Mouse (Mus musculus): ENCODE data around the gene Galnt10. TPM values are rescaled to one million over a fixed set of nuclear protein-coding genes. Genes with fewer than 3 reads are reported as not detected.
A peak's percentile ranks its signal among the peaks of the same experiment; 100 is the strongest.

Galnt10 gene
- total RNA-seq, 1 experiment: 13.5 TPM

DNA sequence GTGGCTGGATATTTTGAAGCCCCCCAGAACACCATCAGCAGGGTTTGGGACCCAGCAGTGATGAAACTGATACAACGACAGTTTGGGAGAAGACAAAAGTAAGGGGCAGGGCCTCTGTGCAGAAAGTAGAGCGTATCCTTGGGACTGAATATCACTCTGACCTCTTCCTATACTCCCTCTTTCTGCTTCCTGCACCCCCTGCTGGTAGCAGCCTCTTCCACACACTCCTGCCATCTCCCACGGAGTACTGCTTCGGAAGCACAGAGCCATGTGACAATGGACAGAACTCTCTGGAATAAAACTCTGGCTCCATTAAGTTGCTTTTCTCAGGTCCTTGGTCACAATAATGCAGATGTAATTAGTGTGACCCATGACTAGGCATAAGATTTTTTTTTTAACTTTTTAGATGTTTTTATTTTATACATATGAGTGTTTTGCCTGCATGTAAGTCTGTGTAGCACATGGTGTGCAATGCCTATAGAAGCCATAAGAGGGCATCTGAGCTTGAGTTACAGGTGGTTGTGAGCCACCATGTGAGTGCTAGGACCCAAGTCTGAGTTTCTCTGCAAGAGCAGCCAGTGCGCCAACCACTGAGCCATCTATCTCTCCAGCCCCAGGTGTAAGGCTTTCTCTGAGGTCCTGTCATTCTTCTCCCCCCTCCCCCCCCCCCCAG lies 79.7 kb downstream of the Galnt10 start:
- no peak for TF ChIP-seq CHD2 (IDR thresholded peaks at IDR 0.05; ENCODE audit: low read depth, low read length)
- TF ChIP-seq ZC3H11A (IDR thresholded peaks at IDR 0.05; ENCODE audit: borderline replicate concordance, low read depth, low read length): no peak
- TF ChIP-seq MAFK (IDR thresholded peaks at IDR 0.05; ENCODE audit: insufficient read depth, low read depth, low read length): no peak
- TF ChIP-seq HCFC1 (IDR thresholded peaks at IDR 0.05; ENCODE audit: borderline replicate concordance, insufficient read depth, low read length): no peak
- no peak for TF ChIP-seq ZNF384 (IDR thresholded peaks at IDR 0.05; ENCODE audit: low read depth, low read length)
- Histone ChIP-seq H3K27ac (ENCODE audit: insufficient read depth, low read depth, low read length, poor library complexity, severe bottlenecking) (no peak overlapping the region), H3K9me3 (ENCODE audit: control insufficient read depth, insufficient read depth, low read depth, low read length) (no peaks in the 10 kb centered on the region), H3K4me1 (ENCODE audit: control insufficient read depth in 2 of 2, insufficient read depth in 2 of 2, low read length in 2 of 2, poor library complexity in 1 of 2) (peaks cover 0 to 18% of the 10 kb centered on the region in 2 experiments; a peak in 2 of 4 replicates), H3K9ac (ENCODE audit: insufficient read depth, low read depth, low read length, poor library complexity, severe bottlenecking) (no peak overlapping the region), H3K36me3 (ENCODE audit: control insufficient read depth, insufficient read depth, low read length, poor library complexity, severe bottlenecking) (peaks cover 2% of the 10 kb centered on the region; the same call in 1 of the 2 replicates), H3K4me3 (ENCODE audit: insufficient read depth in 1 of 2, low read depth in 1 of 2, low read length in 2 of 2, poor library complexity in 1 of 2, severe bottlenecking in 1 of 2) (no peak overlapping the region)
- peak; percentile 25 for DNase-seq (ENCODE audit: low read depth, low spot score)
- in situ Hi-C loops (cut with MboI; ENCODE audit: low sequenced_read_pairs in 2 of 2, unreplicated experiment in 2 of 2): no loop called here

DNA sequence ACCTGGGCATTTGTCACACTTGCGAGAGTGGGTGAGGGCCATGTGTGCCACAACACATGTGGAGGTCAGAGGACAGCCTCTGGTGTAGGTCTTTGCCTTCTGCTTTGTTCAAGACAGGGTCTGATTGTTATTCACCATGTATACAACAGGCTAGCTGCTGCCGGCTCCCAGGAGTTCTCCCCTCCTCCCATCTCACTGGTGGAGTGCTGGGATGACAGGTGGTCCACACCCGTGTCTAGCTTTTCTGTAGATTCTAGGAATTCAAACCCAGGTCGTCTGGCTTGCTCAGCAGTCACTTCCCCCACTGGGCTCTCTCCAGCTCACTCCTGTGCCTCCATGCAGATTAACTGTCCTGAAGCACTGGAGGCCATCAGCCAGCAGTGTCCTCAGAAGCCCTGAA lies 80.7 kb downstream of the Galnt10 start:
- H3K4me3 ChIP-seq (ENCODE audit: insufficient read depth in 1 of 2, low read depth in 1 of 2, low read length in 2 of 2, poor library complexity in 1 of 2, severe bottlenecking in 1 of 2): no peak overlapping the region
- no peak overlapping the region for H3K9ac ChIP-seq (ENCODE audit: insufficient read depth, low read depth, low read length, poor library complexity, severe bottlenecking)
- TF ChIP-seq ZNF384 (IDR thresholded peaks at IDR 0.05; ENCODE audit: low read depth, low read length) (no peak), ZC3H11A (IDR thresholded peaks at IDR 0.05; ENCODE audit: borderline replicate concordance, low read depth, low read length) (no peak), MAFK (IDR thresholded peaks at IDR 0.05; ENCODE audit: insufficient read depth, low read depth, low read length) (no peak), HCFC1 (IDR thresholded peaks at IDR 0.05; ENCODE audit: borderline replicate concordance, insufficient read depth, low read length) (no peak)
- no peak overlapping the region for H3K27ac ChIP-seq (ENCODE audit: insufficient read depth, low read depth, low read length, poor library complexity, severe bottlenecking)
- peaks cover 0 to 16% of the 10 kb centered on the region in 2 experiments; a peak in 2 of 4 replicates for H3K4me1 ChIP-seq (ENCODE audit: control insufficient read depth in 2 of 2, insufficient read depth in 2 of 2, low read length in 2 of 2, poor library complexity in 1 of 2)
- peaks cover 3% of the 10 kb centered on the region; the same call in 1 of the 2 replicates for H3K36me3 ChIP-seq (ENCODE audit: control insufficient read depth, insufficient read depth, low read length, poor library complexity, severe bottlenecking)
- in situ Hi-C loops (cut with MboI; ENCODE audit: low sequenced_read_pairs in 2 of 2, unreplicated experiment in 2 of 2): no loop called here
- DNase-seq (ENCODE audit: low read depth, low spot score): no peak
- H3K9me3 ChIP-seq (ENCODE audit: control insufficient read depth, insufficient read depth, low read depth, low read length): no peaks in the 10 kb centered on the region

DNA sequence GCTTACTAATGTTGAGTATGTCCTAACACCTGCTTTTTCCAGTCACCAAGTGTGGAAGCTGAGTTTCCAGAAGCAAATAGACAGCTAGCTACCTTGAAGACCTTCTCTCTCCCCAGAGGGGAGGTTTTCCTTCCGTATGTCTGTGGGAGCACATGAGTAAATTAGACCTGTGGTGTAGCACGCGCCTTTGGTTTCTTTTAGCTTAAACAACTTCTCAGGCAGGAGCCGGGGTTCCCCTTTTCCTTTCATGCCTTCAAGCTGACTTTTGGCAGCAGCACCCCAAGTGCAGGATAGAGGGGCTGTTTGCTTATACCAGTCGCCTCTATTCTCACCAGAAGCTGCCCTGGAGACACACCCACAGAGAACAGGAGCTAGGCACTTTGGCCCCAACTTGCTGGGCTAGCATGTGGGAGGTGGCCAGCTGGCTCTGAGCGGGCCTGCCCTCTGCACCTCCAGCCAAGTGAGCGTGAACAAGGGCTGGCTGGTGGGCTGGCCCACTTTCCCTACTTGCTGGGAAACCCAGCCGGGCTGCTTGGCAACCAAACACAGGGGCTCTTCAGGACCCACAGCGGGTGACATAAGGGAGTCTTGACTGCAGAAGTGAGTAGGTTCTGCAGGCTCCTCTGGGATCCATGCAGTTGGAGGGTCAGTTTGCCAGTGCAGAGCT lies 82.2 kb downstream of the Galnt10 start:
- no peak overlapping the region for H3K4me3 ChIP-seq (ENCODE audit: insufficient read depth in 1 of 2, low read depth in 1 of 2, low read length in 2 of 2, poor library complexity in 1 of 2, severe bottlenecking in 1 of 2)
- in situ Hi-C loops (cut with MboI; ENCODE audit: low sequenced_read_pairs in 2 of 2, unreplicated experiment in 2 of 2): no loop called here
- peaks cover 0 to 14% of the 10 kb centered on the region in 2 experiments; a peak in 2 of 4 replicates for H3K4me1 ChIP-seq (ENCODE audit: control insufficient read depth in 2 of 2, insufficient read depth in 2 of 2, low read length in 2 of 2, poor library complexity in 1 of 2)
- H3K36me3 ChIP-seq (ENCODE audit: control insufficient read depth, insufficient read depth, low read length, poor library complexity, severe bottlenecking): peaks cover 3% of the 10 kb centered on the region; the same call in 1 of the 2 replicates
- no peak overlapping the region for H3K9ac ChIP-seq (ENCODE audit: insufficient read depth, low read depth, low read length, poor library complexity, severe bottlenecking)
- H3K27ac ChIP-seq (ENCODE audit: insufficient read depth, low read depth, low read length, poor library complexity, severe bottlenecking): no peak overlapping the region
- DNase-seq (ENCODE audit: low read depth, low spot score): no peak
- no peak for TF ChIP-seq MAFK (IDR thresholded peaks at IDR 0.05; ENCODE audit: insufficient read depth, low read depth, low read length)
- TF ChIP-seq ZNF384 (IDR thresholded peaks at IDR 0.05; ENCODE audit: low read depth, low read length): no peak
- no peak for TF ChIP-seq HCFC1 (IDR thresholded peaks at IDR 0.05; ENCODE audit: borderline replicate concordance, insufficient read depth, low read length)
- no peak for TF ChIP-seq ZC3H11A (IDR thresholded peaks at IDR 0.05; ENCODE audit: borderline replicate concordance, low read depth, low read length)
- no peak for TF ChIP-seq CHD2 (IDR thresholded peaks at IDR 0.05; ENCODE audit: low read depth, low read length)
- no peaks in the 10 kb centered on the region for H3K9me3 ChIP-seq (ENCODE audit: control insufficient read depth, insufficient read depth, low read depth, low read length)

DNA sequence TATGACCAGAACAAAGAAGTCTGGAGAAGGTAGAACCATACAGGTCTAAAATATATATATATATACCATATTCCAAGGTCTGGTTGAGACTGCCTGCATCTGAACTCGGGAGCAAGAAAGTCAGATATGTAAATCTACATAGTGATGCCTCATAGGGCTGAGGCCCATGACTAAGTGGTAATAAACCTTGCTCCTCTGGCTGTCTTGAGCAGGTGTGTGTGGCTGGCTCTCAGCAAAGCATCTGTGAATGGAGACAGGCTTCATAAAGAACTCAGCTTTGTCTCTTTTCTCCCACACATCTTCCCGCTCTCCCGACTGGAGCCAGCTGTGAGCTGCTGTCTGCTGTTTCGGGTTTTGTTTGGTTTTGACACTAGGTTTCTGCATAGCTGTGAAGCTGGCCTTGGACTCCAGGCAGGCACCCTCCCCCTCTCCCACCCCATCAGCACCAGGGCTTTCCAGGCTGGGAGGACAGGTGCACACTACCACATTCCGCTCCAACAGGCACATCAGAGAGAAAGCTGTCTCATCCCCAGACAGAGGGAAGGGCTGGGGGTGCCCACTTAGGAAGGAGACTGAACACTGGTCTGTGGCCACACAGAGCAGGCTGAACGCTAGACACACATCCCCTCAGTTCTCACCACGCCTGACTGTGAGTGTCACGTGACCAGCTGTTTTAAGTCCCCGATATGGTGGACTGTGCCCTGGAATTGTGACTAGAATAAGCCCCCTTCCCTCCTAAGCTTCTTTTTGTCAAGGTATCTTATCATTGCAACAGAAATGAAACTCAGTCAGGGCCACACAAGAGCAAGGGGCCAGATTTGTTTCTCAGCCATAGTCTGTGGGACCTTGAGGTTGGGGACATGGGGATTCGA lies 87.4 kb downstream of the Galnt10 start:
- H3K9ac ChIP-seq (ENCODE audit: insufficient read depth, low read depth, low read length, poor library complexity, severe bottlenecking): no peak overlapping the region
- no peaks in the 10 kb centered on the region for H3K9me3 ChIP-seq (ENCODE audit: control insufficient read depth, insufficient read depth, low read depth, low read length)
- no peak overlapping the region for H3K27ac ChIP-seq (ENCODE audit: insufficient read depth, low read depth, low read length, poor library complexity, severe bottlenecking)
- H3K36me3 ChIP-seq (ENCODE audit: control insufficient read depth, insufficient read depth, low read length, poor library complexity, severe bottlenecking): peaks cover 3% of the 10 kb centered on the region; the same call in 1 of the 2 replicates
- in situ Hi-C loops (cut with MboI; ENCODE audit: low sequenced_read_pairs in 2 of 2, unreplicated experiment in 2 of 2): no loop called here
- H3K4me3 ChIP-seq (ENCODE audit: insufficient read depth in 1 of 2, low read depth in 1 of 2, low read length in 2 of 2, poor library complexity in 1 of 2, severe bottlenecking in 1 of 2): no peak overlapping the region
- no peak for TF ChIP-seq ZNF384 (IDR thresholded peaks at IDR 0.05; ENCODE audit: low read depth, low read length)
- no peak for TF ChIP-seq HCFC1 (IDR thresholded peaks at IDR 0.05; ENCODE audit: borderline replicate concordance, insufficient read depth, low read length)
- no peak for TF ChIP-seq CHD2 (IDR thresholded peaks at IDR 0.05; ENCODE audit: low read depth, low read length)
- no peaks in the 10 kb centered on the region for H3K4me1 ChIP-seq (ENCODE audit: control insufficient read depth in 2 of 2, insufficient read depth in 2 of 2, low read length in 2 of 2, poor library complexity in 1 of 2)
- DNase-seq (ENCODE audit: low read depth, low spot score): no peak

Data from ES-E14 (cell line).